Mouse (Mus musculus): ENCODE results near the gene Dclk1. TPM values are rescaled to one million over a fixed set of nuclear protein-coding genes. Genes with fewer than 3 reads are reported as not detected.

Dclk1 gene
- polyA plus RNA-seq, 1 experiment from 2014 or later: 14.2 TPM

DNA sequence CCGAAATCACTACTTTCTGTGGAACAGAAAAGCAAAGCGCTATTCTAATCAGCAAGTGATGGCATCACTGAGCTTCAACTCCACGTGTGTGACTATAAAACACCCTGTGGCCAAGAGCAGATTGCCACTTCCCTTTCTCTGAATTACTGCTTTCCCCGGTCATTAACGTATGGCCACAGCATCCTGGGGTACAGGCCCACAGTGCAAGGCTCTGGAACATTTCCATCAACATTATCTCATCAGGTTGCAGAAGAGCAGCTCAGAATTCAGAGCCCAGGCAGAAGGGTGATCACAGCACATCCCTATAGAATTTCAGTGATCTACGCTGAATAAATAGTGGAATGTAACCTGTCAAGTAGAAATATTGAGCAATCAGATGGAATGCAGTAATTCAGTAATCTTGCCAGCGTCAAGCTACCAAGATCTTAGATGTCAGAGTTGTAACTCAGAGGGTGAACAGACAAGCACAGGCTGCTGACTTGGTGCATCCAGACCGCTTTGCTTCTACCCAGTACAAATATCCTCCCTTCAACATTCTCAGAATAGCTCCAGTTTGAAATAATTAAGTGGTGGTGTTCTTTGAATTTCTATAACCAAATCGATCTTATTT lies 293.5 kb downstream of the Dclk1 start:
- no peaks in the 10 kb centered on the region for H3K9me3 ChIP-seq (ENCODE audit: control insufficient read depth, low read length)
- no peak overlapping the region for H3K27ac ChIP-seq (ENCODE audit: low read depth)
- WGBS: 64% methylated on average over 9 of the region's 9 CpGs
- 0 out of 2 replicates have a peak, but pooled peaks cover 3% of the 10 kb centered on the region for H3K4me1 ChIP-seq (replicated peaks; ENCODE audit: control insufficient read depth, insufficient read depth, low read length)
- no peaks in the 10 kb centered on the region for H3K27me3 ChIP-seq (replicated peaks; ENCODE audit: control insufficient read depth, insufficient read depth, low read length)
- no peak overlapping the region for H3K4me3 ChIP-seq (ENCODE audit: low read depth, low read length)
- DNase-seq (ENCODE audit: low spot score) (no peak), ATAC-seq (replicated peaks; ENCODE audit: low FRiP score, low TSS enrichment, low read depth) (no peak)
- no peak overlapping the region for H3K4me2 ChIP-seq (ENCODE audit: low read length)
- H3K36me3 ChIP-seq (ENCODE audit: control insufficient read depth, insufficient read depth, low read length): no peaks in the 10 kb centered on the region
- no peak overlapping the region for H3K9ac ChIP-seq (ENCODE audit: low read length)

DNA sequence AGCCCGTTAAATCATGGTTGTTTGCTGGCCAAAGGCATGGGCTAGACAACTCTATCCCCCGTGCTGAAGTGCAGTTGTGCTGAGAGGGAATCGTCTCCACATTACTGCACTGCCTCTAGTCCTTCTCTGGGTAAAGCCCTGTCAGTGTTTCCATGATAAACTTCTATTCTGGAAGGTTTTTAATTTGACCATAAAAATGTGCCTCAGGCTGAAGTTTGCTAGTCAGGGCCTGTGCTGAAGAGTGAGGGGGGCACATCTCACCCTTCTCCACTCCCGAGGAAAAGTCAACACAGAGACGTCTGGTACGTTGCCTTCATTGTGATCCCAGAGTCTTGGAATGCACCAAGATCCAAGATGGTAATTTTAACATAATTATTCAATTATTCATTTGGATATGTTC lies 294.7 kb downstream of the Dclk1 start:
- 40% methylated on average over 6 of the region's 6 CpGs for WGBS
- no peak for ATAC-seq (replicated peaks; ENCODE audit: low FRiP score, low TSS enrichment, low read depth)
- peak; percentile 23 for DNase-seq (ENCODE audit: low spot score)

DNA sequence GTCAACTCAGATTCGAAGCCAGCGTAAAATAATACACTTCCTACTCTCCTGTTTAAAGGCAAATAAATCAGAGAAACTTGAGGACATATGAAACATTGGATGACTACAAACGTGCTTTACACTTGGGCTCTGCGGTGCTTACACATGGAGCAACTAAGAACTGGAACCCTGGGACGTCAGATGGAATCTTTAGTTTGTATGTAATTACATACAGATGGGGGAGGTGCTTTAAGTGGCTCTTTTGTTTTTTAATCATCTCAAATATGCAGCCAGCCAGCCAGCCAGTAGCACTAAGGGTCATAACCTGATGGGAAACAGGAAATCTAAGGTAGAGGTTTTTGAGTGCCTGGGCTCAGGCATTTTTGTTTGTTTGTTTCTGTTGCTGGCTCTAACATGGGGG lies 295.6 kb downstream of the Dclk1 start:
- Histone ChIP-seq H3K9ac (ENCODE audit: low read length) (no peak overlapping the region), H3K27ac (ENCODE audit: low read depth) (no peak overlapping the region), H3K4me3 (ENCODE audit: low read depth, low read length) (no peak overlapping the region), H3K36me3 (ENCODE audit: control insufficient read depth, insufficient read depth, low read length) (no peaks in the 10 kb centered on the region), H3K4me1 (replicated peaks; ENCODE audit: control insufficient read depth, insufficient read depth, low read length) (peaks cover 2% of the 10 kb centered on the region; the same call in 1 of the 2 replicates), H3K4me2 (ENCODE audit: low read length) (no peak overlapping the region), H3K9me3 (ENCODE audit: control insufficient read depth, low read length) (no peaks in the 10 kb centered on the region), H3K27me3 (replicated peaks; ENCODE audit: control insufficient read depth, insufficient read depth, low read length) (no peaks in the 10 kb centered on the region)
- peak; percentile 32 for DNase-seq (ENCODE audit: low spot score)
- ATAC-seq (replicated peaks; ENCODE audit: low FRiP score, low TSS enrichment, low read depth): no peak
- WGBS: 69% methylated on average over 5 of the region's 5 CpGs

More for the DNA sequence above, 294.7 kb downstream of the Dclk1 start:
- Histone ChIP-seq H3K9ac (ENCODE audit: low read length) (no peak overlapping the region), H3K27me3 (replicated peaks; ENCODE audit: control insufficient read depth, insufficient read depth, low read length) (no peaks in the 10 kb centered on the region), H3K27ac (ENCODE audit: low read depth) (no peak overlapping the region), H3K4me3 (ENCODE audit: low read depth, low read length) (no peak overlapping the region), H3K4me2 (ENCODE audit: low read length) (no peak overlapping the region), H3K9me3 (ENCODE audit: control insufficient read depth, low read length) (no peaks in the 10 kb centered on the region), H3K4me1 (replicated peaks; ENCODE audit: control insufficient read depth, insufficient read depth, low read length) (0 out of 2 replicates have a peak, but pooled peaks cover 3% of the 10 kb centered on the region), H3K36me3 (ENCODE audit: control insufficient read depth, insufficient read depth, low read length) (no peaks in the 10 kb centered on the region)

DNA sequence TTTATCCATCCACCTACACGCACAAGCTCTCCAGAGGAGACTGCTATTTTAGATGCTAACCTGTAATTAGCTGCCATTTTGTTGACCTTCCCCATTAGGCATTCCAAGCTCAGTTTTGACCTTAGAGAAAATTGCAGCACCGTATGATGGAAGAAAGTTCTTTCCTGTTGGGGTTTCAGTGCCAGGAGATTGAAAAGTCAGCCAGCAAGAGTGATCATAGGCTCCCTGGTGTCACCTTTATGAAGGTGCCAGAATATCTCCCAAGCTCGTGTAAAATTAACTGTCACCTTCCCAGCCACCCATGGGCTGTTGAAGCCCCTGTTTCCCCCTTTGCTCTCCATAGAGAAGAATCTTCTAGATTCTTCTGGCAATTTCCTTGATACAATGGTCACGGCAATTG lies 297.2 kb downstream of the Dclk1 start:
- Histone ChIP-seq H3K4me1 (replicated peaks; ENCODE audit: control insufficient read depth, insufficient read depth, low read length) (peaks cover 8% of the 10 kb centered on the region; the same call in 1 of the 2 replicates), H3K4me2 (ENCODE audit: low read length) (no peak overlapping the region), H3K4me3 (ENCODE audit: low read depth, low read length) (no peak overlapping the region), H3K9me3 (ENCODE audit: control insufficient read depth, low read length) (no peaks in the 10 kb centered on the region), H3K36me3 (ENCODE audit: control insufficient read depth, insufficient read depth, low read length) (no peaks in the 10 kb centered on the region), H3K9ac (ENCODE audit: low read length) (no peak overlapping the region), H3K27ac (ENCODE audit: low read depth) (no peak overlapping the region), H3K27me3 (replicated peaks; ENCODE audit: control insufficient read depth, insufficient read depth, low read length) (no peaks in the 10 kb centered on the region)
- ATAC-seq (replicated peaks; ENCODE audit: low FRiP score, low TSS enrichment, low read depth) (no peak), DNase-seq (ENCODE audit: low spot score) (no peak)
- 75% methylated on average over 4 of the region's 4 CpGs for WGBS

DNA sequence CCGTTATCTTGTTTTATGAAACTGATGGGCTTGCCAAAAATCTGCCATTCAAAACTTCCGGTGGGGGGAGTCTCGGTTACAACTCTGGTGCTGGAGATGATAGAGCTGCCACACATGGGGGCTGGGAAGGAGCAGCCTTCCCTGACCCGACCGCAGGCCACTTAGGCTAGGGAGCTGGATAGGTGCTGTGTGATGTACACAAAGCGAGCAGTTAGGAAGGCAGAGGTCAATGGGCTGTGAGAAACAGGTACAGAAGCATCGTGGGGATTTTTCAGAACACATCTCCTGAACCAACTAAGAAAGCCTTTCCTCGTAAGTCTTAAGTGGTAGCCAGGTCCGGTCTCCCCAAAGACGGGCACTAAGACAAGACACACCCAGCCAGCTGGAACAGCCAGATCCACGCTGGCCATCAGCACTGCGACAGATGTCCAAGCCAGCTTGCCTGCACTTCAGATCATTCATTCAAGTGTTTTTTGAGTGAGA lies 297.7 kb downstream of the Dclk1 start:
- H3K4me1 ChIP-seq (replicated peaks; ENCODE audit: control insufficient read depth, insufficient read depth, low read length): peaks cover 8% of the 10 kb centered on the region; the same call in 1 of the 2 replicates
- H3K27ac ChIP-seq (ENCODE audit: low read depth): no peak overlapping the region
- no peaks in the 10 kb centered on the region for H3K27me3 ChIP-seq (replicated peaks; ENCODE audit: control insufficient read depth, insufficient read depth, low read length)
- ATAC-seq (replicated peaks; ENCODE audit: low FRiP score, low TSS enrichment, low read depth): no peak
- H3K9ac ChIP-seq (ENCODE audit: low read length): no peak overlapping the region
- no peak overlapping the region for H3K4me3 ChIP-seq (ENCODE audit: low read depth, low read length)
- DNase-seq (ENCODE audit: low spot score): peak; percentile 39
- H3K36me3 ChIP-seq (ENCODE audit: control insufficient read depth, insufficient read depth, low read length): no peaks in the 10 kb centered on the region
- H3K4me2 ChIP-seq (ENCODE audit: low read length): no peak overlapping the region
- no peaks in the 10 kb centered on the region for H3K9me3 ChIP-seq (ENCODE audit: control insufficient read depth, low read length)
- WGBS: 76% methylated on average over 12 of the region's 12 CpGs

DNA sequence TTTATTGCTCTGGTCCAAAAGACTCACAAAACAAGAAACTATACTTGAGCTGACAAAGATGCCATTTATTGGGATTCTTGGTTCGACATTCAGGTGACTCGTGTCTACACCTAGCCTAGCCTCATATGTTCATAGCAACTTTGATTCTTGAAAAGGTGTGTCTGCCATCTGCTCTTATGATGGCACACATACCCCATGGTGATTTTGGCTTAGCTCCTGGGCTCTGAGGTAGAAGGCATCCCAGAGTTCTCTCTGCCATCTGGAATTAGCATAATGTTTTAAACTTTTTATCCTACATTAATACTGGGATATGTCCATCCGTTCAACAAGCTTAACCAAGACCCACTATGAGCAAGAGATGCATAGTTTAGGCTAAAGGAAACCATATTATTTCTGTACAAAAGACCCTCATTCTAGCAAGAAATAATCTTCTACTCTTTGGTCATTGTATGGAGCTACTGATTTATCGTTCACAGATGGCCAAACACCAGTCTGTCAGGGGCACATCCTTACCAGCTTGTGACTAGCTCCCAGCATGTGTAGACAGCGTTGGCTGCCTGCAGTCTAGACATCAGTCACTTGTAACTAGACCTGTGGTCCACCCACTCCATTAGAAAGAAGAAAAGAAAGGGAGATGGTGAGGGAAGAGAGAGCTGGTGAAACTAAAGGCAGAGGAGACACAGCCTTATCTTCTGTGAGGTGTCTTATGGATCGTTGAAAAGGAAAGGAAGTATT lies 298.4 kb downstream of the Dclk1 start:
- DNase-seq (ENCODE audit: low spot score): peak; percentile 18
- Histone ChIP-seq H3K4me2 (ENCODE audit: low read length) (no peak overlapping the region), H3K36me3 (ENCODE audit: control insufficient read depth, insufficient read depth, low read length) (no peaks in the 10 kb centered on the region), H3K27ac (ENCODE audit: low read depth) (no peak overlapping the region), H3K27me3 (replicated peaks; ENCODE audit: control insufficient read depth, insufficient read depth, low read length) (no peaks in the 10 kb centered on the region), H3K9ac (ENCODE audit: low read length) (no peak overlapping the region), H3K9me3 (ENCODE audit: control insufficient read depth, low read length) (no peaks in the 10 kb centered on the region), H3K4me3 (ENCODE audit: low read depth, low read length) (no peak overlapping the region), H3K4me1 (replicated peaks; ENCODE audit: control insufficient read depth, insufficient read depth, low read length) (peaks cover 8% of the 10 kb centered on the region; the same call in 1 of the 2 replicates)
- WGBS: 93% methylated on average over 6 of the region's 6 CpGs
- ATAC-seq (replicated peaks; ENCODE audit: low FRiP score, low TSS enrichment, low read depth): no peak

DNA sequence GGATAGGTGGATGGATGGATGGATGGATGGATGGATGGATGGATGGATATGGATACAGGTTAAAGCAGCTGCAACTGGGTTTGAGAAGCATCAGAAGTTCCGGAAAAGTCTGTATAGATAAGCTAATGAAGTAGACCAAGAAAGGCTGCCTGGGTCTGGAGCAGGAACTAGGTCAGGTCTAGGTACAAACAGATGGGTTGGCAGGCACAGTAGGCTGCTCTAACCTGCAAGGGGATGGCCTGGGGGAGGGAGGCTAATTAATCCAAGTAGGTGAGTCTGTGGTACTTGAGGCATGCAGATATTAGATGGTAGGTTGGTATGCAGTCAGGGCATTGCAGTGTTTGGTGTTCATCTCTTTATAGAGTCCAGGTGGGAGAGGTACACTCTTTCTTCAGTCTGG lies 299.6 kb downstream of the Dclk1 start:
- H3K9ac ChIP-seq (ENCODE audit: low read length): no peak overlapping the region
- no peak overlapping the region for H3K27ac ChIP-seq (ENCODE audit: low read depth)
- H3K4me1 ChIP-seq (replicated peaks; ENCODE audit: control insufficient read depth, insufficient read depth, low read length): peaks cover 8% of the 10 kb centered on the region; the same call in 1 of the 2 replicates
- no peak overlapping the region for H3K4me3 ChIP-seq (ENCODE audit: low read depth, low read length)
- H3K27me3 ChIP-seq (replicated peaks; ENCODE audit: control insufficient read depth, insufficient read depth, low read length): no peaks in the 10 kb centered on the region
- ATAC-seq (replicated peaks; ENCODE audit: low FRiP score, low TSS enrichment, low read depth) (no peak), DNase-seq (ENCODE audit: low spot score) (no peak)
- H3K4me2 ChIP-seq (ENCODE audit: low read length): no peak overlapping the region
- WGBS: 100% methylated on average over 1 of the region's 1 CpGs
- H3K36me3 ChIP-seq (ENCODE audit: control insufficient read depth, insufficient read depth, low read length): no peaks in the 10 kb centered on the region
- no peaks in the 10 kb centered on the region for H3K9me3 ChIP-seq (ENCODE audit: control insufficient read depth, low read length)

DNA sequence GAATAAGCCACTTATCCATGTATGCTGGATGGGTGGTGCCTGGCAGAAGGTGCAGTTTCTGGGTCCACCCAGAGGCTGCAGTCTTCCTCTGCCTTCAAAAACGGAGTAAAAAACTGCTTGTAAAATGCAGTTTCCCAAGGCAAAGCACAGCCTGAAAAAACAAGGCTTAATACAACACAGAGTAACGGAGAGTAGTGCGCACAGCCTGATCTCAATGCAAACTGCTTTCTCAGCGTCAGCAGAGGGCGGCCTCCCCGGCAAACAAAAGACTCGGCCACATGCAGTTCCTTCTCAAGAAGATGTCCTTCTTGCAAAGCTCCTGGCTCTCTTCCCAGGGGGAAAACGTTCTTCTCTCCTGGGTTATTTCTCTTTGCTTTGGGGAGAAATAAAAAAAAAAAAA lies 300.1 kb downstream of the Dclk1 start:
- no peaks in the 10 kb centered on the region for H3K27me3 ChIP-seq (replicated peaks; ENCODE audit: control insufficient read depth, insufficient read depth, low read length)
- ATAC-seq (replicated peaks; ENCODE audit: low FRiP score, low TSS enrichment, low read depth): no peak
- no peak overlapping the region for H3K4me3 ChIP-seq (ENCODE audit: low read depth, low read length)
- WGBS: 22% methylated on average over 8 of the region's 8 CpGs
- H3K9me3 ChIP-seq (ENCODE audit: control insufficient read depth, low read length): no peaks in the 10 kb centered on the region
- no peak overlapping the region for H3K27ac ChIP-seq (ENCODE audit: low read depth)
- no peaks in the 10 kb centered on the region for H3K36me3 ChIP-seq (ENCODE audit: control insufficient read depth, insufficient read depth, low read length)
- no peak overlapping the region for H3K9ac ChIP-seq (ENCODE audit: low read length)
- peaks cover 8% of the 10 kb centered on the region; the same call in 1 of the 2 replicates for H3K4me1 ChIP-seq (replicated peaks; ENCODE audit: control insufficient read depth, insufficient read depth, low read length)
- H3K4me2 ChIP-seq (ENCODE audit: low read length): 0 out of 2 replicates have a peak overlapping the region, but pooled peaks have one; percentile 13
- peak; percentile 63 for DNase-seq (ENCODE audit: low spot score)
